Mouse (Mus musculus): ENCODE results near the gene Patj.

The Patj gene

DNA sequence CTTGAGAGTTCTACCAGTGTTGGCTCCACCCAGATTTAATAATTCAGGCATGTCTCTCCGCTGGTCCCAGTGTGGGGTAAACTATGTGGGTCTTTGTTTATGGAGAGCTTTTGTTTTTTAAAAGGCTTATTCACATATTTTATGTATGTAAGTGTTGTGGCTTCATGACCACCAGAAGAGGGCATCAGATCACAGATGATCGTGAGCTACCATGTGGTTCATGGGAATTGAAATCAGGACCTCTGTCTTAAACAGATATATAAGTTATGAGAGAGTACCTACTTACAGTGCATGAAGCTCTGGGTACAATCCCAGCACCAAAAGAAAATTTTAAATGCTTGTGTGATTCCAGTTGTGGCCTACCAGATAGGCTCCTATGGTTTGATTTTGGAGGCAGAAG is 344.2 kb downstream of the Patj start:
- peak in 1 of 2 experiments; percentile 29 for DNase-seq

DNA sequence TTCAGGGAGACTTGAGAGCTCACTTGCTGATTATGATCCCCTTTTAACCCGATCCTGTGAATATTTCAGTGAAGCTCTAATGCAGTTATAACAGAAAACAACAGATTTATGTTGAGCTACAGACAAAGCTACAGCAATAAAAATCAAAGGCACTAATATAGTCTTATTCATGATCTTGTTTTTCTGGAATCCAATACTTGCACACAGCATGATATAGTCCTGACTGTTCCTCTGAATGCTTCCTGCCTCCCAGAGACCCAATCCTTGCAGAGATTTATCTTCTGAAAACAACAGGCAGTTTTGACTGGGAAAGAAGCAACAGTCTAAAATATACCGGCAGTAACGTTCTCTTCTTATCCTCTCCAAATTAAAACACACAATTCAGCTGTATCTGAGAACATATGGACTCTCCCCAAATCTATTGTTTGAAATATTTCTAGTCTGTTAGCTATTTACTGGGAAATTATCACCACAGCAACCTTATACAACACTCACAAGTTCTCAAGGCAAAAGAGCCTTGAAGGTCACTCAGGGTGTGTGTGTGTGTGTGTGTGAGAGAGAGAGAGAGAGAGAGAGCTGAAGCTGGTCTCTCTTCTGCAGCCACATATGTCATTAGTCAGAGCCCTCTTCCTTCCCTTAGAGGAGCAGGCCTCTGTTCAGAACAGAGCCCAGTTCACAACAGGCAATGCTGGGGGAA is 347.8 kb downstream of the Patj start:
- no peak for DNase-seq

GRCm38 (mm10) chr4:98743906-98744210 is 348.3 kb downstream of the Patj start:
- no peak for DNase-seq

- no peak for DNase-seq
These were observed 358.9 kb downstream of the Patj start for GRCm38 (mm10) chr4:98754456-98754855.

GRCm38 (mm10) chr4:98756141-98756540 is 360.6 kb downstream of the Patj start:
- peak in 1 of 2 experiments; percentile 10 for DNase-seq

GRCm38 (mm10) chr4:98758012-98758821 is 362.6 kb downstream of the Patj start:
- DNase-seq: no peak

DNA sequence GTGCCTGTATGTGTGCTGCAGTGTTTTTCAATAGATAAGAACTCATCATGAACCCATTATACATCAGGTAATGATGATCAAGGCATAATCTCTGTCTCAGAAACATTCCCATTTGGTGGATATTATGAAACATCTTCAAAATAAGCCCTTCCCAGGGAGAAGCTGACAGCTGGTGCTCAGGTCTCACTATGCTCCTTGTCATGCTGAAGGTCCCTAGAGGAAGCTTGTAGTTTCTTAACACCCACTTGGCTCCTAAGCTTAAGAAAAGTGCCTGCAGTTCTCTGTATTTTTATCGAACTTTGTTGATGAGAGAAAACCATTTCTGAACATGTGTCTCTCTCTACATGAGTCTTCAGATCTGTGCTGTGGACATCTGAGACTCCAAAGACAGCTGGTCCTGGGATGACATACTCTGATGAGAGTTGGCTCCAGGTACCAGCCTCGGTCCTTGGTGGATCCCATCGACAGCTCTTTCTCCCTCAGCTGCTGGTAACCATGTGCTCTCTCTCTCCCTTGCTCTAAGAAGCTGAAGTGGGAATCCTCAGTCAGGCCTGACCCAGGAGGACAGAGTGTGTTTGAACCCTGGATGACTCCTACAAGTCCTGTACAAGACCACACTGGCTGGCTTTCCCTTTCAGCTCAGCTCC is 363.4 kb downstream of the Patj start:
- DNase-seq: no peak

DNA sequence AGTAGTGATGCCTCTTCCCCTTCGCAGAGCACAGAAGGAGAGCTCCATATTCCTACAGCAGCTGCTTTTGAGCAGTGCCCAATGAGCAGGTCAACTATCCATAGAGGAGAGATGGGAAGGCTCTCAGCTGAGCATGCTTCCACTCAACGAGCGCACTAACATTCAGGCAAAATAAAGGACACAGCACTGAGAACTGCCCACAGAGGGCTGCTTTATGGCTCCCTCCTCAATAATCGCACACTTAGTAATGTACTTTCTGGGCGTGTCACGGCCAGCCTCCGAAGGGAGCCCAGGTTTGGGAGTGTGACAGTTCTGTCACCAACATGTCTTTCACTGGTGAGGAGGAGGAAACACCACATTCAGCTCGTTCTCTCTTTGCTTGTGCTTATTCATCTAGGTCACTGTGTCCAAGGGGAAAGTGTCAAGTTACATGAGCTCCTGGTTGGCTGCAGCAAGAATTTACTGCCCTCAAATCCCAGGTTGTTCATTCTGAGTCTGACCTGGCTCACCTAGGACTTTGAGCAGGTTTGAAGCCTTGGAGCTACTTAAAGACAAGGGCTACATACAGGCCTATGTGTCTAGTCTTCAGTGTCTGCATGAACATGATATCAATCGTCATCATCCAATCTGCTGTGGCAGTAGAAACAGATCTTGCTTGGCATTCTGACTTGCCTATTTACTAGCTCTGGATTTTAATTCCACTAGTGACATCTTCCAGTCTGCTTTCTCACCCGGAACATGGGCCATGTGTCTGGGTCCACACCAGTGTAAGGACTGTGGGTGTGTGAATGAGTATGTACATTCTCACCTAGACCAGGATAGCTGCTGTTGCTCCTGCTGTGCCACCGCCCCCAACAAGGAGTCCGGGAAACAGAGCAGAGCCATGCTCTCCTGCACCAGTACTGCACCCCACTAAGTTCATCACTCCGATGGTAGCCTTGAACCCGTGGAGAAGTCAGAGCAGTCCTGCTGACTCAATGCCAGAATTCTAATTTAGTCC is 371.8 kb downstream of the Patj start:
- DNase-seq: no peak
